Mouse (Mus musculus) brain, adult 2 months (tissue): ENCODE measurements at regions not wholly inside any gene's neighbourhood (a gene's known extent, or its start where the extent isn't known, plus 50 kb on each side); places are given as distances from the start of the nearest gene placed in this dataset.

ENCODE experiments used
- DNase-seq: peaks from one replicate; pipeline ENCODE4 v3.0.0; 2011; ENCODE audit warnings: low read depth, low spot score

DNA sequence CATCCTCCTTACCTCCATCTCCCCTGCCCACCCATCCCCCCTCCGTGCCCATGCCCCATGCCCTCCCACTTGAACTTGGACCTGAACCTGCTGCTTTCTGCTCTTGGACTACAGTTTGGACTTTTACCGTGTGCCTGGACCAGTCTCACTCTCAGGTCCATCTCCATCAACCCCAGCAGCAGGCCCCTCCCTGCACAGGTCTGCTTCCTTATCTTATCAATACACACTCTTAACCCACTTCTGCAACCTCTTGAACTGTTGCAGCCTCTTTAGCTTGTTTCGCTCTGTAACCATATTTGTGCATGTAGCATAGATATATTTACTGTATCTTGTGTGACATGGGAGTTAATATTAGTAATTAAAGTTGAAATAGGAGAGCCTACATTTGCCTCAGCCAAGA is 457.8 kb upstream of the Kcnab2 start:
- no peak for DNase-seq

DNA sequence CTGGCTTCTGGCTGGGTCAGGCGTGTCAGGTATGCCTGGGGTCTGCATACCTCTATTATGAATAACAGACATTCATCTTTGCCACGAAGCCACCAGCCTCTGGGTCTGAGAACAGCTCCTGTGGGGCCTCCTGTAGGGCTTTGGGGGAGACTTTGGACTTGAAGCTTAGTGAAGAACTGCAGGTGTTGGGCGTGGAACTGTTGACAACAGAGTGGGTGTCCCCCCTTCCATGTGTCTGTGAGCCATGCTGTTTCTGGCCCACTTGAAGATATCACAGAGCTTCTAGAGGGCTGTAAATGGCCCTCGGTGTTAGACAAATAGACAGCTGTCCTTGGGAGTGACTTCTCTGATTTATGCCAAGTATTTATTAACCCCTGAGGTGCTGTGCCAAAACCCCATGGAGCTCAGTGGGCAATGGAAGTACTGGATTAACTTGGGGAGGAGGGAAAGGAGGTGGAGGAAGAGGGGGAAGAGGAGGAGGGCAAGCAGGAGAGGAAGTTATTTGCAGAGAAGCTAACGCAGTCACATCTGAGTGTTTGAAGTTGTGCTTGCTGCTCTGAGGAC is 450.8 kb upstream of the Kcnab2 start:
- DNase-seq: no peak

DNA sequence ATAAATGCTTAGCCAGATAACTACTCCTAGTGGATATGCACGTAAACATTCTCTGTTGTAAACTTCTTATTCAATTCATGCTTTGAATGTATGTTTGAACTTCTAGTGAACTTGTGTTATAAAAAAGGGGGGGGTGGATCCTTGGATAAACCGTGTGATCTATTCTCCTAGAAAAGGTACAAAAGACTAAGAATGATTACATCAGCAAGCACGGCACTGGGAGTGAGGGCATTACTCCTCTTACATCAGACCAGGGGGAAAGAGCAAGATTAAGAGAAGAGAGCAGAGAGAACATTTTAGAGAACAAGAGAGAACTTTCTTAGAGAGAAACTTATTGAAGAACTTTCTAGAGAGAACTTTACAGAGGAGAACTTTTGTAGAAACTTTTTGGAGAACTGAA is 442.6 kb upstream of the Kcnab2 start:
- no peak for DNase-seq

DNA sequence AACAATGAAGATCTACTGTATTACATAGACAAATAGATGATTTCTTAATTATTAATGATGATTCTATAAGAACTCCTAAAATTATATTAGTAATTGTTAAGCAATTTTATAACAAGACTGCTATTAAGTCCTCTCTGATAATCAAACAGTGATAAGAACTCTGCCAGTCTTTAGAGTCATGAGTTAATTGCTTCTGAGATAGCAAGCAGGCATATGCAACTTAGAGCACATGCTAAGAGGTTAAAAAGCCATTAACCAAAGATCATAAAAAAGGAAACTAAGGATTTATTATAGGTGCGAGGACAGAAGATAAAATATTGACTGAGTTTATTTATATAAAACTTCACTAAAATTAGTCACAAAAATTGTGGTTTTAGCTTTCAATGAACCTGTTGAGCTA is 442.2 kb upstream of the Kcnab2 start:
- no peak for DNase-seq

- no peak for DNase-seq
Measured at GRCm38 (mm10) chr4:152916576-152916975, 438.9 kb upstream of the Kcnab2 start.

- peak; percentile 49 for DNase-seq
Measured at GRCm38 (mm10) chr4:152913497-152913896, 435.8 kb upstream of the Kcnab2 start.

DNA sequence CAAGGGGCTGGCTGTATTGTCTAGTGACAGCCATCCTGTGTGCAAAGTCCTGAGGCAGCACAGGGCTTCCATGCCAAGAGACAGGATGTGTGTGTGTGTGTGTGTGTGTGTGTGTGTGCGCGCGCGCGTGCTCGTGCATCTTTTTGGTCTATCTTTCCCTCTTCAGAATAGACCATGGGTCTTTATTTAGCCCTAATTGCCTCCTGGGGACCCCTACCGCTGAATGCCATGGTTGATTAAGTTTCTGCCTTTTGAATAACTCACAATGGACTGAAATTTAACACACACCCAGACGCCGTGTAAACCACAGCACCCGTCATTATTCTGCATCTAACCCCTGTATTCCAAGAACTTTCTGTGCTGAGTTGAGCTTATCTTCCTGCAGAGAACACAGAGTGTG is 435.2 kb upstream of the Kcnab2 start:
- no peak for DNase-seq

DNA sequence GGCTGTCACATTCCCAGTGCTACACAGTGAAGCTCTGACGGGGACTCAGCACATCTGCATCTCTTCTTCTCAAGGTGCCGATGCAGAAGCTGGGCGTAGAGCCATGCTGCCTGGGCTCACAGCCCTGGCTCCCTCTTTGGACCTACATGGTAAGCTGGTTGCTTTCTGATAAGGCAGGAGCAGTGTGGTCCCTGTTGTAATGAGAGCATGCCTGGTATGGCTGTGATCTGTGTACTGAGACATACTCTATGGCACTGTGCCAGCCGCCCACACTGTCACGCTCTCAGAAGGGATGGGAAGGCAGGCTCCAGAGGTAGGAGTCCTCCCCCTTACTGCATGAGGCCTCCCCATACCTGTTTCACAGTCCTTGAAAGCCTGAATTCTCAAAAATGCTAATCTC is 430.6 kb upstream of the Kcnab2 start:
- DNase-seq: peak; percentile 70

DNA sequence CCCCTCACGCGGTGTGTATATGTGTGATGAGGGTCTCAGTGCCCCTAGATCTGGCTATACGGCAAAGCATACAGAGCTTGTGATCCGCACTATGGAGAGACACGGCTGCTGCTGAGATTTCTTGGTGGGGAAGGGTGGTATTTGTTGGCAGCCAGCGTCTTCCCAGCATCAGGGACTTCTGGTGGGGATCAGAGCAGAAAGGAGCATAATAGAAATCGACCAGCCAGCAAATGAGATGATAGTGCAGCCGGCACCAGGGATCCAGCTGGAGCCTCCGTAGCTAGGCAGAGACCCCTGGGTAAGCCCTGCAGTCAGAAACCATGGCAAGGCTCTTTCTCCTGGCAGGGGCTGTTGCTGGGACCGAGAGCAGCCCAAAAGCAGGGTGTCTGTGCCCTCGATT is 425.2 kb upstream of the Kcnab2 start:
- DNase-seq: no peak

DNA sequence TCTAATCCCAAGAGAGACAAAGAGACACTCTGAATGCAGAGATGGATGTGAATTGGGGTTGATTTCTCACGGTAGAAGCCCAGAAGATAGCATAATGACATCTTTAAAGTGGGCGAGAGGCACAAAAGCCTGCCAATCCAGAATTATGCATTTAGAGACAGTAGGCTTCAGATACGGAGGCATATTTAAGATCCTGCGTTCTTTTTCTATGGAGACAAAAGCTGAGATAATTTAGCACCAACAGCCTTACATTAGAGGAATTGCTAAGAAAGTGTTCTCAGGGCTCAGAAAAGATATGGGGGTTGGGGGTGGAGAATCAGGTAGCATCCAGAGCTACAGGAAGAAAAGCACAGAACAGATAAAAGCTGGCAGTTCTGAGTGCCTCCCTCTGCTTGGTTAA is 422.4 kb upstream of the Kcnab2 start:
- peak; percentile 67 for DNase-seq

DNA sequence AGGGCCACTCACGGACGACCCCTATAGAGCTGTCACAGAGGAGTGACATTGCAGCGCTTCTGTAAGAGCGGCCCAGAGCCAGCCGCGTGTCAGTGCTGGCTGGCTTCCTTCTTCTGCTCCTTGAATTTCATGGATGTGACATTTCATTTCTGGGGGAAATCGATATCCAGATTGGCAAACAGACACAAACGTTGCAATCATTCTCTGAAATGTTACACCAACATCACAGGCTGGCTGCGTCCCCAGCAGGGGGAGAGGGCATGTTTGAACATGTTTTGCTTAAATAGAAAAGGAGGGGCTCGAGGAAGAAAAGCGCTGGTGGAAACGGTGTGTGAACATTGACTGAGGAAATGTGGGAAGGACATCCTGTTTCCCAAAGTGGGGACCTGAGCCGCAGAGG is 417.4 kb upstream of the Kcnab2 start:
- no peak for DNase-seq

DNA sequence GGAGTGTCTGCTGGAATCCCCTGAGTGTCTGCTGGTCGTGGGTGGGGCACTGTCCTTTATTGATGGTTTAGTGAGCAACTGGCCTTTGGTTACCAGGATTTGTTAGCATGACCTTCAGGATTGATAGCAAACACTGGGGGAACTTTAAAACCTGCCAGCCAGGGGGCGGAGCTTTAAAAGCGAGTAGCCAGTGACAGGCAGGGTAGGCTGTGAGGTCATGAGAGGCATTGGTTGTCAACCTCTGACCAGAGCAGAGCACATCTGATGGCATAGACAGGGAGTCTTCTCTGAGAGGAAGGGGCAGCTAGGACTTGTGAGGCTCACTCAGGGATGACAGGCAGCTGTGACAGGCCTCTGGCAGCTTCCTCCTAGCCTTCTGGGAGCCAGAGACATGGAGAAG is 415.3 kb upstream of the Kcnab2 start:
- DNase-seq: no peak

- peak; percentile 39 for DNase-seq
Measured at GRCm38 (mm10) chr4:152889211-152889610, 411.5 kb upstream of the Kcnab2 start.

- no peak for DNase-seq
Measured at GRCm38 (mm10) chr4:152888306-152888705, 410.6 kb upstream of the Kcnab2 start.

- no peak for DNase-seq
Measured at GRCm38 (mm10) chr4:152886773-152887172, 409.1 kb upstream of the Kcnab2 start.

DNA sequence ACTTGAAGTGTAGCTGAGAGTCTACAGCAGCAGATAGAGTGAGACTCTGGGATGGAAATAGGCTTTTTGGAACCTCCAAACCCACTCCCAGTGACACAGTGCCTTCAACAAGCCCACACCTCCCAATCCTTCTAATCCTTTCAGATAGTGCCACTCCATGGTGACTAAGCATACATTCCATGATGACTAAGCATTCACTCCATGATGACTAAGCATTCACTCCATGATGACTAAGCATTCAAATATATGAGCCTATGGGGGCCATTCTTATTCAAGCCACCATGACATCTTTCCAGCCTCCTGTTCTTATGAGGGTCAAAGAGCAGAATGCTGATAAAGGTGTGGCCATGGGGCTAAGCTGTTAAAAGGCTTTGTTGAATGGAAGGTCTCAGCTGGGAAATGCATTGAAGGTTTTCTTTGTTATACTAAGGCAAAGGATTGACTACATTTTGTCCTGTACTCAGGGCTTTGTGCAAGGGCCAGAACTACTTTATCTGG is 403.8 kb upstream of the Kcnab2 start:
- DNase-seq: no peak

GRCm38 (mm10) chr4:152880368-152880767 is 402.7 kb upstream of the Kcnab2 start:
- no peak for DNase-seq

GRCm38 (mm10) chr4:152878941-152879340 is 401.3 kb upstream of the Kcnab2 start:
- no peak for DNase-seq

DNA sequence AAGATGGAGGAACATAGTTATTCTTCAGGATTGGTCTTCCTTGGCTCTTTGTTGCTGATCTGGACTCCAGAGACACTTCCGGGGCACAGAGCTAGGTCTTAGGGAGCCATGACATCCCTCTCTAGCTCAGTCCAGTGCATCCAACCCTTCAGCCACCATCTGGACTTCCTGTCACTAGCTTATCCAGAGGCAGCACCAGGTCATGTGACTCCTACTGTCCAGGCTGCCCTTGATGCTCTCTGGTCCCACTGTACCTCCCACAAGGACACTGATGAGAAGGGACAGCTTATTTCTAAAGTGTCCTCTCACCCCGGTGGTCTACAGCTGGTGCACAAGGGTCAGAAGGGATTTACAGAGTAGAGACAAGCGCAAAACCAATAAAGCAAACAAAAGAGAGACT is 400.7 kb upstream of the Kcnab2 start:
- no peak for DNase-seq

- DNase-seq: no peak
Measured at GRCm38 (mm10) chr4:152870046-152870445, 392.4 kb upstream of the Kcnab2 start.

- no peak for DNase-seq
Measured at GRCm38 (mm10) chr4:152865894-152866293, 388.2 kb upstream of the Kcnab2 start.

DNA sequence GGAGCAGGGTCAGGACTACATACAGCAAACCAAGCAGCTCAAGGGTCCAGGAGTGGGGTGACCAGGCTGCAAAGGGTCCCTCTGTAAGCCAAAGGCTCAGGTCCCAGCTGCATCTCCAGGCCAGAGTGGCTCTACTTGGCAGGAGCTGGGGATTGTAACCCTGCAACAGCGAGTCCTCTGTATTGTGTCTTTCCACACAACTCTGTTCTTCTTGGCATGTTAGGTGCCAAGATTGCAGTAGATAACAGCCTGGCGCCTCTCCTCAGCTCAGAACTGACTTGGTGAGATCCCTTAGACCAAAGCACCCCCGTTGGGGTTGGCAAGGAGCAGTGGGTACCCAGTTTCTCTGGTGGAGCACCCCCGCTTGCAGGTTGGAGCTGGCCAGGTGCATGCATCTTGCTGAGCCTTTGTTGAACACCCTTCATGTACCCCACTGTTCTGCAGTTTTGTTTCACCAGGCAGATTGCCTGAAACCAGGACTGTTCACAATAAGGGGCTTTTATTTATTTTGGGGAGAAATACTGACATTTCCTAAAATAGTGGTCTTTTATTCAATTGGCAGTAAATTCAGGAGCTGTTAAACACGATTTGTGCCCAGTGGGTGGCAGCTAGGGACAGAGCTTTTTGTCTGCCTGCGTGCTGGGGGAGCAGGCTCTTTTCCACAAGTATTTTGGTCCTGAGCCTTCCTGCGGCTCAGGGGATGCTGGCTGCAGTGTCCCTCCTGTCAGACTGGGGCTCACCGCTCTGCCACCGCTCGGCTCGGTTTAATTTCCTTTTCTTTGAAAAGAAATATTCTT is 385.3 kb upstream of the Kcnab2 start:
- DNase-seq: peak; percentile 68

GRCm38 (mm10) chr4:152859161-152859560 is 381.5 kb upstream of the Kcnab2 start:
- DNase-seq: peak; percentile 59
